Mouse (Mus musculus) frontal cortex, adult (tissue): Measurements from ENCODE around the gene Tvp23a.

Source experiments
- ATAC-seq: cut with Nextera tagmentation; 2 replicates; pipeline ENCODE4 v1.9.2; 2017; ENCODE audit warnings: mild to moderate bottlenecking, moderate library complexity, mixed read lengths; ENCODE audit not compliant: low TSS enrichment

Gene Tvp23a

GRCm38 (mm10) chr16:10447264-10447594 lies at the start of gene Tvp23a:
Gene Tvp23a, minus strand, starts transcription at chr16:10447362.
- ATAC-seq: peak; percentile 99

GRCm38 (mm10) chr16:10495824-10496298 lies 48.7 kb upstream of the Tvp23a start:
- ATAC-seq: no peak

GRCm38 (mm10) chr16:10492587-10492986 lies 45.4 kb upstream of the Tvp23a start:
- ATAC-seq: no peak

- no peak for ATAC-seq
These were observed 44.6 kb upstream of the Tvp23a start for GRCm38 (mm10) chr16:10491716-10492115.

- ATAC-seq: no peak
These were observed 43.5 kb upstream of the Tvp23a start for GRCm38 (mm10) chr16:10490503-10491150.

GRCm38 (mm10) chr16:10489904-10490457 lies 42.8 kb upstream of the Tvp23a start:
- 0 out of 2 replicates have a peak, but pooled peaks have one; percentile 20 for ATAC-seq

- ATAC-seq: peak; percentile 44; the same call in 1 of the 2 replicates
These were observed 42.3 kb upstream of the Tvp23a start for GRCm38 (mm10) chr16:10489483-10489882.

GRCm38 (mm10) chr16:10488769-10489481 lies 41.8 kb upstream of the Tvp23a start:
- no peak for ATAC-seq

- ATAC-seq: no peak
These were observed 40.8 kb upstream of the Tvp23a start for GRCm38 (mm10) chr16:10487895-10488493.

GRCm38 (mm10) chr16:10486993-10487392 lies 39.8 kb upstream of the Tvp23a start:
- no peak for ATAC-seq

- no peak for ATAC-seq
These were observed 35.2 kb upstream of the Tvp23a start for GRCm38 (mm10) chr16:10482343-10482742.

- ATAC-seq: no peak
These were observed 32.7 kb upstream of the Tvp23a start, which contains the start of gene Ciita for GRCm38 (mm10) chr16:10479857-10480256. Gene Ciita, plus strand, starts transcription at chr16:10480059.

GRCm38 (mm10) chr16:10475919-10476318 lies 28.8 kb upstream of the Tvp23a start:
- ATAC-seq: no peak

- ATAC-seq: no peak
These were observed 27.8 kb upstream of the Tvp23a start for GRCm38 (mm10) chr16:10474956-10475355.

GRCm38 (mm10) chr16:10471950-10472349 lies 24.8 kb upstream of the Tvp23a start:
- ATAC-seq: no peak

GRCm38 (mm10) chr16:10468201-10468600 lies 21.0 kb upstream of the Tvp23a start:
- no peak for ATAC-seq

- no peak for ATAC-seq
These were observed 20.4 kb upstream of the Tvp23a start for GRCm38 (mm10) chr16:10467391-10468107.

GRCm38 (mm10) chr16:10465011-10465681 lies 18.0 kb upstream of the Tvp23a start:
- ATAC-seq: no peak

- ATAC-seq: no peak
These were observed 14.0 kb upstream of the Tvp23a start for GRCm38 (mm10) chr16:10461178-10461577.

GRCm38 (mm10) chr16:10460188-10460587 lies 13.0 kb upstream of the Tvp23a start:
- no peak for ATAC-seq

- no peak for ATAC-seq
These were observed 7.4 kb upstream of the Tvp23a start for GRCm38 (mm10) chr16:10454583-10454974.
